Comparison of ENCODE assay signal across 15 mouse cellular contexts in genomic region chr2:118806860-118807259, GRCm38 (mm10). TPM values are rescaled to one million over a fixed set of nuclear protein-coding genes. Genes with fewer than 3 reads are reported as not detected.
DNase-seq lines count a peak whose midpoint lies in the region; ATAC-seq lines count a peak whose summit lies in the region.
"Had no signal": no experiment of that assay in that cellular context is flagged by ENCODE, and none has a peak within 500 bp of the region (broad histone marks: within the 10 kb centered on the region; RNA-seq: fewer than 3 reads in every experiment).

No protein-coding gene starts in this region.

- no peak overlapping the region for H3K9ac ChIP-seq in forebrain, embryonic 13.5 days
- H3K9ac ChIP-seq: embryonic facial prominence, embryonic 15.5 days; limb, embryonic 15.5 days; stomach, embryonic 15.5 days had no signal

- no peaks in the 10 kb centered on the region for H3K36me3 ChIP-seq in forebrain, embryonic 13.5 days (ENCODE audit: poor library complexity, severe bottlenecking)
- H3K36me3 ChIP-seq: embryonic facial prominence, embryonic 15.5 days; limb, embryonic 15.5 days; stomach, embryonic 15.5 days had no signal

- ATAC-seq in forebrain, embryonic 13.5 days = no peak
- ATAC-seq: intestine, postnatal 0 days had no signal

- no peaks in the 10 kb centered on the region for H3K4me1 ChIP-seq in forebrain, embryonic 13.5 days
- H3K4me1 ChIP-seq: embryonic facial prominence, embryonic 15.5 days; limb, embryonic 15.5 days; stomach, embryonic 15.5 days had no signal

- peaks cover 6% of the 10 kb centered on the region; the same call in 1 of the 2 replicates for H3K27me3 ChIP-seq in forebrain, embryonic 13.5 days
- H3K27me3 ChIP-seq: embryonic facial prominence, embryonic 15.5 days; limb, embryonic 15.5 days; stomach, embryonic 15.5 days had no signal

- 72% methylated on average over 4 of the region's 4 CpGs for WGBS in forebrain, embryonic 13.5 days

- H3K4me2 ChIP-seq in forebrain, embryonic 13.5 days = no peak overlapping the region
- H3K4me2 ChIP-seq: embryonic facial prominence, embryonic 15.5 days; limb, embryonic 15.5 days; stomach, embryonic 15.5 days had no signal

- peak; percentile 46 for DNase-seq in cerebellum, adult 11 months
- DNase-seq in cerebellum, adult 8-10 months = no peak
- DNase-seq in 3134 (ENCODE audit: extremely low read depth, insufficient read length, low spot score) = peak; percentile 65
- DNase-seq in cerebellum, postnatal 25 days = peak; percentile 75 to 79
- DNase-seq in heart, postnatal 10 days = peak; percentile 66 to 72
- DNase-seq in spleen, postnatal 4 days (ENCODE audit: low spot score in 2 of 2) = no peak
- DNase-seq in thymus, adult 18-20 months = no peak
- DNase-seq: B cell, adult 2 months; layer of hippocampus, adult 9-11 months had no signal

- H3K27ac ChIP-seq in forebrain, embryonic 13.5 days = no peak overlapping the region
- H3K27ac ChIP-seq: embryonic facial prominence, embryonic 15.5 days; limb, embryonic 15.5 days; stomach, embryonic 15.5 days had no signal

- no peak overlapping the region for H3K4me3 ChIP-seq in forebrain, embryonic 13.5 days
- H3K4me3 ChIP-seq: embryonic facial prominence, embryonic 15.5 days; limb, embryonic 15.5 days; stomach, embryonic 15.5 days had no signal

- H3K9me3 ChIP-seq in forebrain, embryonic 13.5 days (replicated peaks) = no peaks in the 10 kb centered on the region
- H3K9me3 ChIP-seq: embryonic facial prominence, embryonic 15.5 days; limb, embryonic 15.5 days; stomach, embryonic 15.5 days had no signal

- intact Hi-C loops in heart, postnatal 10 days (cut with DNase I) = no loop called here

RNA-seq across cellular contexts. Expression of gene Knstrn, which starts 6.9 kb away (rescaled TPM):
- total RNA-seq in heart, postnatal 10 days (2021) = 10 to 100 TPM; 16.4 to 19.5 TPM
- 130 and 133 TPM in 2 replicates for polyA plus RNA-seq in forebrain, embryonic 13.5 days (2015; fragmentation: Nextera tagmentation; extraction: Ambion mirVana)

RNA-seq across cellular contexts. Expression of gene Disp2, which starts 27.3 kb away (rescaled TPM):
- total RNA-seq in heart, postnatal 10 days (2021) = under 1 TPM in 1 of 2 experiments, not detected in 1; 0.07 TPM
- 13.6 and 15.7 TPM in 2 replicates for polyA plus RNA-seq in forebrain, embryonic 13.5 days (2015; fragmentation: Nextera tagmentation; extraction: Ambion mirVana)

RNA-seq across cellular contexts. Expression of gene Phgr1, which starts 34.3 kb away (rescaled TPM):
- not detected for total RNA-seq in heart, postnatal 10 days (2021)
- polyA plus RNA-seq in forebrain, embryonic 13.5 days (2015; fragmentation: Nextera tagmentation; extraction: Ambion mirVana) = not detected in 2 replicates
- total RNA-seq: midbrain, postnatal 0 days had no signal
- polyA plus RNA-seq: midbrain, postnatal 0 days had no signal

RNA-seq across cellular contexts. Expression of gene Ccdc9b, which starts 44.4 kb away (rescaled TPM):
- total RNA-seq in heart, postnatal 10 days (2021) = 1 to 10 TPM; 8.4 to 9.9 TPM
- 1.5 and 2.0 TPM in 2 replicates for polyA plus RNA-seq in forebrain, embryonic 13.5 days (2015; fragmentation: Nextera tagmentation; extraction: Ambion mirVana)

RNA-seq across cellular contexts. Expression of gene Ivd, which starts 54.9 kb away (rescaled TPM):
- 10 to 100 TPM; 96.3 to 98.2 TPM for total RNA-seq in heart, postnatal 10 days (2021)
- 54.0 and 58.4 TPM in 2 replicates for polyA plus RNA-seq in forebrain, embryonic 13.5 days (2015; fragmentation: Nextera tagmentation; extraction: Ambion mirVana)

Comparison
In these comparisons a context has a peak if more than half of its experiments do, and no peak if none do; other contexts are left out.
1. DNase-seq: peak in cerebellum, adult 11 months (single experiment), 3134 (single experiment), cerebellum, postnatal 25 days (2 of 2) and heart, postnatal 10 days (2 of 2); none in cerebellum, adult 8-10 months (single experiment), spleen, postnatal 4 days (0 of 2) and thymus, adult 18-20 months (0 of 2).